Mouse (Mus musculus): ENCODE data around the gene Med22. TPM values are rescaled to one million over a fixed set of nuclear protein-coding genes. Genes with fewer than 3 reads are reported as not detected.

Med22 gene
- polyA plus RNA-seq, 1 experiment from 2014 or later, result 137 TPM

Other genes starting within 250 kb of the Med22 start
- gene Lcn4, start 239.4 kb downstream of the Med22 start, polyA plus RNA-seq (2015; fragmentation: Nextera tagmentation; extraction: Ambion mirVana), result not detected in 2 replicates
- gene Abo, start 45.7 kb downstream of the Med22 start, polyA plus RNA-seq (2015; fragmentation: Nextera tagmentation; extraction: Ambion mirVana), result not detected in 2 replicates
- gene Surf6, start 7.8 kb downstream of the Med22 start, polyA plus RNA-seq (2015; fragmentation: Nextera tagmentation; extraction: Ambion mirVana), result 30.7 and 32.6 TPM in 2 replicates
- gene Rpl7a, start 87 bp upstream of the Med22 start, polyA plus RNA-seq (2015; fragmentation: Nextera tagmentation; extraction: Ambion mirVana), result 376 and 399 TPM in 2 replicates
- gene Surf2, start 5.7 kb upstream of the Med22 start, polyA plus RNA-seq (2015; fragmentation: Nextera tagmentation; extraction: Ambion mirVana), result 58.6 and 59.2 TPM in 2 replicates
- 90.1 and 97.5 TPM in 2 replicates for gene Surf1, start 5.9 kb upstream of the Med22 start, polyA plus RNA-seq (2015; fragmentation: Nextera tagmentation; extraction: Ambion mirVana)
- gene Surf4, start 23.3 kb upstream of the Med22 start, polyA plus RNA-seq (2015; fragmentation: Nextera tagmentation; extraction: Ambion mirVana), result 99.9 and 103 TPM in 2 replicates
- 0.38 and 0.41 TPM in 2 replicates for gene Stkld1, start 23.4 kb upstream of the Med22 start, polyA plus RNA-seq (2015; fragmentation: Nextera tagmentation; extraction: Ambion mirVana)
- 35.8 and 36.4 TPM in 2 replicates for gene Rexo4, start 53.7 kb upstream of the Med22 start, polyA plus RNA-seq (2015; fragmentation: Nextera tagmentation; extraction: Ambion mirVana)
- gene Adamts13, start 62.7 kb upstream of the Med22 start, polyA plus RNA-seq (2015; fragmentation: Nextera tagmentation; extraction: Ambion mirVana), result not detected in 2 replicates
- 103 and 116 TPM in 2 replicates for gene Cacfd1, start 99.2 kb upstream of the Med22 start, polyA plus RNA-seq (2015; fragmentation: Nextera tagmentation; extraction: Ambion mirVana)
- 9.8 and 12.8 TPM in 2 replicates for gene Slc2a6, start 117.3 kb upstream of the Med22 start, polyA plus RNA-seq (2015; fragmentation: Nextera tagmentation; extraction: Ambion mirVana)
- gene Mymk, start 161.5 kb upstream of the Med22 start, polyA plus RNA-seq (2015; fragmentation: Nextera tagmentation; extraction: Ambion mirVana), result 0.24 TPM in 1 of 2 replicates, not detected in the other
- gene Adamtsl2, start 168.7 kb upstream of the Med22 start, polyA plus RNA-seq (2015; fragmentation: Nextera tagmentation; extraction: Ambion mirVana), result 10.6 and 10.8 TPM in 2 replicates
- gene Fam163b, start 231.8 kb upstream of the Med22 start, polyA plus RNA-seq (2015; fragmentation: Nextera tagmentation; extraction: Ambion mirVana), result 5.0 and 8.1 TPM in 2 replicates